Mouse (Mus musculus): Measurements from ENCODE around the gene Scnm1.
"Not testable (repeated sequence)": the region's sequence is repeated elsewhere in the genome, so short reads cannot be mapped to it uniquely, and the experiment has no call there.

The Scnm1 gene

DNA sequence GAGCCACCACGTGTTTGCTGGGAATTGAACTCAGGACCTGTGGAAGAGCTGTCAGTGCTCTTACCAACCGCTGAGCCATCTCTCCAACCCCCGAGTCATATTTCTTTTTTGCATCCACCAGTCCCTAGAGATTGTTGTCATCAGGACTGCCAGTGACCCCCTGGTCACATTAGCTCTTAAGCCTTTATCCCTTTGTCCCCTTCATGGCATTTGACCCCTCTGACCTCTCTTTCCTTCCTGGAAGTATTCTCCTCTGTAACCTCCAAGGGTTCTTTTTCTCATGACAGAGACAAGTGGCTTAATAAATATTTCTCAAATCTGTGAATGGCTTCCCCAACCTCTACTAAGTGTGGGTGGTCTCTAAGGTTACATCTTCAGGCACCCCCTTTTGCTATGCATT is 14.1 kb upstream of the Scnm1 start:
- DNase-seq (ENCODE audit: low spot score in 2 of 2) = no peak

- peak; percentile 56 to 70 for DNase-seq (ENCODE audit: low spot score in 2 of 2)
Observed at GRCm38 (mm10) chr3:95142617-95143011, 8.8 kb upstream of the Scnm1 start.

DNA sequence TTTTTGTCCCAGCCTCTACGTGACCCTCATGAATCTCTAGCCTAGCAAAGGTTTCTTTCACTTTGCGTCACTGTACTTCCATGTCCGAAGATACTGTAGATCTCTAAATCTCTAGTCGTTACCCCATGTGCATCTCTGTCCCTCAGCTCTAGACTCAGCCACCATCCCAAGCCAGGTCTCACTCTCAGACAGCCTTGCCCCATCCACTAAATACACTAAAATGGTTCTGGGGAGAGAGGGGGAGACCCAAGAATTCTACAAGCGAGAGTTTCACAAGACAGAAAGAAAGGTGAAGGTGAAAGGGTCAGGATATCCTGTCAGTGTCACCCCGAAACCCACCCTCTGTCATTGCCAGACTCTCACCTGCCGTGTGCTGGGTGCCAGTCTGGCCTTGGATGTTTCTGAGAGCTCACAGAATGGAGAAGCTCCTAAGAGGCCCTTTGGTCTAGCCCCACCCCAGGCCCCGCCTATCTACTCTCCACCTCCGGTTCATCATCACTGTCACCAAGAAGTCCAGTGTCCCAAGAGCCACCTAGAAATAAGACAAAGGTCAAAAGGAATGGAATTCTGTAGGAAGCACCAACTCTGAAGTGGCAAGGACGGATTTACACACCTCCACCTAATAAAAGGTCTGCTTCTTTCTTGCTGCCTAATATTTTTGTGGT is 8.3 kb upstream of the Scnm1 start, which contains the start of gene Tnfaip8l2:
Gene Tnfaip8l2, minus strand, starts transcription at position 409 of the 665 bp plus-strand sequence.
- DNase-seq (ENCODE audit: low spot score in 2 of 2) = no peak

DNA sequence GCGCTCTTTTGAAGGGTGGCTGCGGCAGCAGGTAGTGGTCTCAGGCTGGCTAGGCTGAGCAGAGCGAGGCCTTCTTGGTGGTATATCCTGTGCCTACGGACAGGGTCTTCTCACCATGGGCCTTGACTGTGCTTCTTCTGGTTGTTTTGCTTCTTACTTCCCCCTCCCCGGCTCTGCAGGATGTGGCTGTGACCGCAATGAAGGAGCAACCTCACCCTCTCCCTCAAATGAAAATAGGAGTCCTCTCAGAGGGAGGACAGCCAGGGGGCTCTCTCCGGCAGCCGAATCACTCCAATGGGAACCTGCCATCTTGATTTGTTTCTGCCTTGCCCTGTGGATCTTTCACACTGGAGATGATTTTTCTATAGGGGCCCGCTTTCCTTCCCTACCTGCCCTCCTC is 7.7 kb upstream of the Scnm1 start:
- no peak for DNase-seq (ENCODE audit: low spot score in 2 of 2)

DNA sequence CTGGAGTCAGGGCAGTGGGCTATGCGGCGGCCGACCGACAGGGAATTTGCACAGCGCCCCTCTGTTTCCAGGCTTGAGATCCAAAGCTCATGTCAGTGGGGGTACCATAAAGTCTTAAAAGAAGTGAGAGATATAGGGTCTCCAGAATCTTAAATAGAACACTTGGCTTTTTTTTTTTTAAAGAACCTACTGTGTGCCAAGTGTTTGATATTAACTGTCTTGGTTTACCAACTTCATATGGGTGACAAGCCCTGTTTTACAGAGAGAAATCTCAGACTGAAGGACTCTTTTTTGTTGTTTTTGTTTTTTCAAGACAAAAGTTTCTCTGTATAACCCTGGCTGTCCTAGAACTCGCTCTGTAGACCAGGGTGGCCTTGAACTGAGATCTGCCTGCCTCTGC is 7.0 kb upstream of the Scnm1 start:
- DNase-seq (ENCODE audit: low spot score in 2 of 2) = no peak

DNA sequence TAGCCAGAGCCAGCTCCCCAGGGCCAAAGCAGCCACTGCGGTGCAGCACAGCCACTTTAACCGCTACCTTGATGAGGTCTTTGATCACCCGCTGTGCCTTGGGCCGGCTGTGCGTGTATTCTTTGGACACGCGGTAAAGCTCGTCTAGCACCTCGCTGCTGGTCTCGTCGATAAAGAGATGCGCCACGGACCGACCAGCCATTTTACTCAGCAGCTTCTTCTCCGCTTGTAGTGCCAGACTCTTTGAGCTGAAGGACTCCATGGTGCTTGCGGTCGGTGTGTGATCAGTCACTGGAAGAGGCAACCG is 6.4 kb upstream of the Scnm1 start:
- no peak for DNase-seq (ENCODE audit: low spot score in 2 of 2)

DNA sequence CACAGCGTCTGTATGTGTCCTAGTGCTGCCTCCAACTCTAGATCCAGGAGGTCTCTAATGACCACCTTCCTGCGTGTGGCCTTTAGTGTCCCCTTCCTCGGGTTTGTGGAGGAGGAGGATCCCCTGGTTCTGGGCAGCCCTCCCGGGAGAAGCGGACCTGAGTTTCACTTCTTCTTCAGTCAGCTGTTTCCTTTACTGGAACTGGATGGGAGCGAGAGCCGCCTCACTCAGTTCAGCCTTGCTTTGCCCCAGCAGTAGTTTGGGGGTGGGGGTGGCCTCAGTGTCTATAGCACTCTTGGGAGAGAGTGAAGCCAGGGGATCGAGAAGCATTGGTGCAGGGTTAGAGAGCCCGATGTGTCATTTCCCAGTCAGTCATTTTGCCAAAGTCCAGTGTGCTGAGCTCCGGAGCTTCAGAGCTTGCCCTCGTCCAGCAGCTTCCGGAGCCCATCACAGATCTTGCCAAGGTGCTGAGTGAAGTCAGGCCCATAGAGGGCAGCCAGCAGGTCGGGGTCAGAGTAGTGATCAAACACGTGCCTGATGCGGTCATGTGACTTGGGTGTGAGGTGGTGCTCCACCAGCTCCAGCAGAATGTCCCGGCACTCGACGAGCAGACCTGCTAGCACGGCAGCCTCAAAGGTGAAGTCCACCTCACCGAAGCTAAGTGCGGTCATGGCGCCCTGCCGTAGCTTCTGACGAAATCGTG is 5.9 kb upstream of the Scnm1 start:
- DNase-seq (ENCODE audit: low spot score in 2 of 2) = no peak

DNA sequence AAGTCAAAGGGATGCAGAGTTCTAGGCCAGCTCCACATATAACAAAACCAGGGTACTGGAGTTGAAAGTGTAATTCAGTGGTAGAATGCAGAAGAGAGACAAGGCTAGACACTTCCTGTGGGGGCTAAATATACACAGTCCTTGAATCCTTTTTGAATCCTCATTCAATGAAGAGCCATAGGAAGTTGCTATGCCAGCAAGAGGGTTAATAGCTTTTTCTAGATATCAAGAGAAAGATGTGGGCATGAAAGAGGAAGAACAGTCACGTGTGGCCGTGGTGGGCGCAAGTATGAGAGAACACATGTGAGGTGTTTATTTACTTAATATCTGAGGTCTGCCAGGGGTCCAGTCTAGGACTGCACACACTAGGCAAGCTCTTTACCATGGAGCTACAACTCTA is 2.5 kb upstream of the Scnm1 start:
- DNase-seq (ENCODE audit: low spot score in 2 of 2) = no peak

DNA sequence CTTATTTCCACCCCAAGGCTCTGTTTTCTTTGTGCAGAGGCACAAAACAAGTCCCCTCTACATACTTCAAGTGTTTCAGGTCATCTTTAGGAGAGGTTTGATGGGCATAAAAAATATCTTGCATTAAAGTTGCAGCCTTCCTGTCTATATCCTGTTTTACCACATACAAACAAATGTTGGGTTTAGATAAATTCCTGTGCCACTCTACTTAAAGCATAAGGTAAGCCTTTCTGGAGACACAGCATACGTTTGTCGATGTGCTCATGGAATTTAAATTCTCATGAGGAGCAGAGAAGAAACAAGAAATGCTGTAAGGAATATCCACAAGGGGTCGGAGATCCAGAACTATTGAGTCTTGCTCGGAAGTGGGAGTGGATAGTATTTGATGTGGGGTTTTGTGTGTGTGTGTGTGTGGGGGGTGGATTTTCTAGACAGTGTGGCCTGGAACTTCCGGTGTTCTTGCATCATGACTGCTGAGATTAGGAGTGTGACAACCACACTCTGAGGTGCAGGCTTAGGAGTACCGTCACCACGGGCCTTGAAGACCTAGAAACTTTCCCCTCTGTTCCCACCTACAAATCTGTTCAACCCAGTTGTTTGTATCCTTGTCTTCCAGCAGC is 1.7 kb upstream of the Scnm1 start:
- DNase-seq (ENCODE audit: low spot score in 2 of 2) = no peak

DNA sequence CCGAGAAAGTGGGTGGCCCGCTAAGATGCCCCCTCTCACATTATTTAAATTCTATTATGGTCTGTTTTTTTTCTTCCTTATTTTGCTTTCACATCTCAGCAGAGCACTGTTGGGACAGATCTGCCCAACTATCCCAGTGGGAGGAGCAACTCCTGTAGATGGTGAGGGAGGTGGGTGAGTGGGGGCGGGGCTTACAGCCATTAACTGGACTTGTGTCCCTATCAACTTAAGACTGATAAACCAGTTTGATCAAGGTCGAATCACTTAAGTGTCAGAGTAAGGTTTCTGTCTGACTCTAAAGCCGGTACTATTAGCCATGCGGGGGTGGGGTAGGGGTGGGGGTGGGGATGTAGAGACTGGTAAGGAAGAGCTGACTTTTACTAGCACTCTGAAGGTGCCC is 1.2 kb upstream of the Scnm1 start:
- peak in 1 of 2 experiments; percentile 46 for DNase-seq (ENCODE audit: low spot score in 2 of 2)

GRCm38 (mm10) chr3:95134133-95134532 is 322 bp upstream of the Scnm1 start:
- not testable (repeated sequence) for DNase-seq (ENCODE audit: low spot score in 2 of 2)

DNA sequence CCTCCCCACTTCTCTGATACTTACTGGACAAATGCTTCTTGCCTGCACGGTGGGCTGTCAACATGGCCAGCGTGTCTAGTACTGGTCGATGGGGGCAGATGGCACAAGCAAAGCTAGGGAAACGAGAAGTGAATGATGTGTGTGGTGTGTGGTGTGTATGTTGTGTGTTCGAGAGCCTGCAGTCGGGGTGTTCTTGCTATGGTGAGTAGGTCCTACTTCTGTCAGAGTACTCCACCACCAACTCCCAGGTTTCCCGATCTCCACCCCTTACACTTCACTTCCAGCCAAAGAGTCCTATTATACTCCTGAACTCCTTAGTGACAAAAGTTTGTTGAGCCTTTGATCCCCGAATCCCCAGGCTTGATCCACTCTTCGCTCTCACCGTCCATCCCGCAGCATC is 635 bp downstream of the Scnm1 start:
- DNase-seq (ENCODE audit: low spot score in 2 of 2) = no peak

DNA sequence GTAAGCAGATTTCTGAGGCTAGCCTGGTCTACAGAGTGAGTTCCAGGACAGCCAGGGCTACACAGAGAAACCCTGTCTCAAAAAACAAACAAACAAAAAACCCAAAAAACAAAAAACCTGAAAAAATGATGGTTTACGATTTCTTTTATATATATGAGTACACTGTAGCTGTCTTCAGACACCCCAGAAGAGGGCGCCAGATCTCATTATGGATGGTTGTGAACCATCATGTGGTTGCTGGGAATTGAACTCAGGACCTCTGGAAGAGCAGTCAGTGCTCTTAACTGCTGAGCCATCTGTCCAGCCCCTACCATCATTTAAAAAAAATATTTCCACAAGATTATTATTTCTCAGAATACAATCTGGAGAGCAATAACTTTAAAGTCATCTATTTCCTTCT is 1.4 kb downstream of the Scnm1 start:
- not testable (repeated sequence) for DNase-seq (ENCODE audit: low spot score in 2 of 2)

- no peak for DNase-seq (ENCODE audit: low spot score in 2 of 2)
Observed at GRCm38 (mm10) chr3:95130081-95130480, 3.7 kb downstream of the Scnm1 start.

DNA sequence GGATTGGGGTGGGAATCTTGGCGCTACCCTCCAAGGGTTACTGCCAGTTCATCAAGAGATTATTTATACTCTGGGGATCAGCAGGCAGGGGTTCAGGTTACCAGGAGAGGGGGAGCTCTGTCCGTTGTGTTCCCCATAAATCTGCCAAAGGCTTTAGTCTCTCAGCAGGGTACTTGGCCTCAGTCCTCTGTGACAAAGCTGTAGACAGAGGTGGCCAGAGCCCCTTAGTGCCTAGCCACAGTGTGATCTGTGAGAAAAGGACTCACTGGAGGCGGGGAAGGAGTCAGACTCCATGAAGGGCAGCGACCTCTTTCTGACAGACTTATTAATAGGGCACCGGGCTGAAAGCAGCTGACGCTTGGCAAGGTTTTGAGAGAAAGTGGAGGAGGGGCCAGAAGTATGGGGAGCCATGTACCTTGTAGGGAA is 4.6 kb downstream of the Scnm1 start:
- no peak for DNase-seq (ENCODE audit: low spot score in 2 of 2)

GRCm38 (mm10) chr3:95124972-95125371 is 8.8 kb downstream of the Scnm1 start:
- no peak for DNase-seq (ENCODE audit: low spot score in 2 of 2)

- DNase-seq (ENCODE audit: low spot score in 2 of 2) = no peak
Observed at GRCm38 (mm10) chr3:95124246-95124645, 9.6 kb downstream of the Scnm1 start, which contains the start of gene Tmod4. Gene Tmod4, plus strand, starts transcription at chr3:95124476.

GRCm38 (mm10) chr3:95121580-95121979 is 12.2 kb downstream of the Scnm1 start:
- DNase-seq (ENCODE audit: low spot score in 2 of 2) = no peak

GRCm38 (mm10) chr3:95117751-95118150 is 16.1 kb downstream of the Scnm1 start:
- no peak for DNase-seq (ENCODE audit: low spot score in 2 of 2)

GRCm38 (mm10) chr3:95112760-95113159 is 21.1 kb downstream of the Scnm1 start:
- DNase-seq (ENCODE audit: low spot score in 2 of 2) = no peak

- DNase-seq (ENCODE audit: low spot score in 2 of 2) = peak; percentile 86 to 88
Observed at GRCm38 (mm10) chr3:95110911-95111726, 22.7 kb downstream of the Scnm1 start, which contains the start of gene Vps72. Gene Vps72, plus strand, starts transcription at chr3:95111022.

DNA sequence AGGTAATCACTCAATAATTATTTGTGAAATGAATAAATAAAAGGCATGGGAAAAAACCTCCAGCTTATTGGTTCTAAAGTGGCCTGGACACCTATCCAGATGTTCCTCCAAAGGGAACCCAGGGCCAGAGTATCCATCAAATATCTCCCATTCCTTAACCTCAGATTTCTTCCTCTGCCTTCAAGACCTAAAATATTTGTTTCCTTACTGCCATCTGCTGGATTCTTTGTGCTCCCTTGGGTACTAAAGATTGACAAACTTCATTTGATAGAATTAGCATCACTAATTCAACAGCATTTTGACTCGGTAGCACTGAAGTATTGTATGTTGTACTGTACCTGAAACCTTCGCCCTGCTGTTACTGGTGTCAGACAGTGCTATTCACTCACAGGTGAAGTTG is 25.9 kb downstream of the Scnm1 start:
- DNase-seq (ENCODE audit: low spot score in 2 of 2) = no peak
